Mouse (Mus musculus) midbrain, postnatal 0 days (tissue): ENCODE results near the gene Runx1. TPM values are rescaled to one million over a fixed set of nuclear protein-coding genes. Genes with fewer than 3 reads are reported as not detected.

Experiments used
- ATAC-seq: fragments of 200-750 bp; cut with Nextera tagmentation; 2 replicates; pipeline ENCODE4 v1.8.0; 2017; ENCODE audit warnings: moderate number of reproducible peaks, mild to moderate bottlenecking, moderate TSS enrichment, moderate library complexity; ENCODE audit not compliant: low FRiP score
- DNase-seq: peaks from one replicate; pipeline ENCODE4 v3.0.0-alpha.2; 2015; ENCODE audit warnings: low spot score
- H3K27ac ChIP-seq: fragments of 300-500 bp; sonication (generic); 2 replicates; pipeline ENCODE4 v1.5.1; 2014; ENCODE audit warnings: low read depth, mild to moderate bottlenecking, low read length, mixed read lengths
- H3K27me3 ChIP-seq: fragments of 300-500 bp; sonication (generic); 2 replicates; pipeline ENCODE4 v1.6.1; 2014; ENCODE audit warnings: low read length, control low read depth, mixed read lengths; ENCODE audit not compliant: insufficient read depth
- H3K36me3 ChIP-seq: fragments of 300-500 bp; sonication (generic); 2 replicates; pipeline ENCODE4 v1.6.1; 2014; ENCODE audit warnings: low read length, control low read depth, mixed read lengths; ENCODE audit not compliant: insufficient read depth
- H3K4me1 ChIP-seq: fragments of 300-500 bp; sonication (generic); 2 replicates; pipeline ENCODE4 v1.6.1; 2014; ENCODE audit warnings: mild to moderate bottlenecking, control low read depth, antibody characterized with exemption, low read length, mixed read lengths; ENCODE audit not compliant: insufficient read depth
- H3K4me2 ChIP-seq: fragments of 300-500 bp; sonication (generic); 2 replicates; pipeline ENCODE4 v1.6.1; 2014; ENCODE audit warnings: low read depth, mild to moderate bottlenecking, low read length, mixed read lengths; ENCODE audit not compliant: poor library complexity, severe bottlenecking
- H3K4me3 ChIP-seq: fragments of 300-500 bp; sonication (generic); 2 replicates; pipeline ENCODE4 v1.5.1; 2014; ENCODE audit warnings: low read depth, mild to moderate bottlenecking, low read length, moderate library complexity
- H3K9ac ChIP-seq: fragments of 300-500 bp; sonication (generic); replicated peaks from 2 replicates; pipeline ENCODE4 v1.6.1; 2014; ENCODE audit warnings: mild to moderate bottlenecking, low read length, moderate library complexity, mixed read lengths; ENCODE audit not compliant: poor library complexity, severe bottlenecking
- H3K9me3 ChIP-seq: fragments of 300-500 bp; sonication (generic); 2 replicates; pipeline ENCODE4 v1.6.1; 2016; ENCODE audit warnings: low read length, control low read depth
- CTCF ChIP-seq: IDR thresholded peaks from 2 replicates; pipeline ENCODE4 v1.5.1; 2016; ENCODE audit warnings: antibody characterized with exemption, mild to moderate bottlenecking
- WGBS: fragments of 180-500 bp; shearing (Covaris S2); extraction: QIAGEN DNeasy Blood & Tissue Kit; methylation state at CpG from one replicate; pipeline ENCODE4 v1.1.7; 2014; 5-methylcytosine and 5-hydroxymethylcytosine counted together
- polyA plus RNA-seq: library from polyadenylated mRNA; unstranded; fragments of >200 nt; fragmentation: Nextera tagmentation; extraction: Ambion mirVana; gene quantifications from 2 replicates; pipeline ENCODE4 v1.2.1, GENCODE M21; 2015
- total RNA-seq: library from RNA; depleted of rRNA; stranded (reverse); fragments of >200 nt; gene quantifications from 2 replicates; pipeline ENCODE4 v1.2.3, GENCODE M21; 2014

Runx1 gene
- total and polyA plus RNA-seq, 2 experiments from 2014 or later = 0.64 to 2.0 TPM

DNA sequence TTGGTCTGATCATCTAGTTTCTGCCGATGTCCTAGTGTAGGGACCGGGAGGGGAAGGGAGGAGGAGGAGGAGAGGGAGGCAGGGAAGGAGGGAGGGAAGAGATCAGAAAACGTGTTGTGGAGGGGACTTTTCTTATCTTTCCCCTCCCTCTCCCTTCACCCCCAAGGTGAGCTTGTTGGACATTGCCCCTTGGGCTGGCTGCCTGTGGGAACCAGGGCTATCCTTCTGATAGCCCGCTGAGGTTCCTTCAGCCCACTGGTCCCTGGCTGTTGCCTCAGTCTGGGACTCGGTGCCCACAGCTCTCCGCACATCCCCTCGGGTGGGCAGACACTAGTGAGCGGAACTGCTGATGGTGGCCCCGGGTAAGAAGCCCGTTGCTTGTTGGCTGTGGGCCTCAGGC is 181.6 kb downstream of the Runx1 start:
- ATAC-seq = no peak
- no peak for TF ChIP-seq CTCF
- Histone ChIP-seq H3K27ac (no peak overlapping the region), H3K4me2 (no peak overlapping the region), H3K27me3 (no peaks in the 10 kb centered on the region), H3K36me3 (no peaks in the 10 kb centered on the region), H3K4me1 (no peaks in the 10 kb centered on the region; the same call in 1 of the 2 replicates), H3K9ac (no peak overlapping the region), H3K9me3 (no peaks in the 10 kb centered on the region), H3K4me3 (no peak overlapping the region)
- WGBS = 76% methylated on average over 9 of the region's 10 CpGs
- no peak for DNase-seq

DNA sequence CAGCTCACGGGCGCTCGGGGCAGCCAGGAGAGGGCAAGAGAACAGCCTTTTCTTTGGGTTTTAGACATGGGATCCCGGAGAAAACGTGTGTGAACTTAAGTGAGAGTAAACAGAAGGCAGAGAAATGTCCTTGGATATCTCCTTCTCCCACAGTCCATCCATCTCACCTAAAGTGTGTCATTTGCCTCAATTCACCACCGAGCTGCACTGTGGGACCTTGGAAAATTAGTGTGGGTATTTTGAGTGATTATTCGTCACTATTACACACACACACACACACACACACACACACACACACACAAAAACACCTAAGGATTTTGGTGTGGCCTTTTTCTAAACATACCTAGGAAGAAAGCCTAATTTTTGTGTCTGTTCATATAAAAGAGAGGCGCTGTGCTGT is 183.7 kb downstream of the Runx1 start:
- Histone ChIP-seq H3K27me3 (no peaks in the 10 kb centered on the region), H3K9ac (no peak overlapping the region), H3K4me3 (no peak overlapping the region), H3K4me1 (no peaks in the 10 kb centered on the region; the same call in 1 of the 2 replicates), H3K27ac (no peak overlapping the region), H3K4me2 (no peak overlapping the region), H3K36me3 (no peaks in the 10 kb centered on the region), H3K9me3 (no peaks in the 10 kb centered on the region)
- peak; percentile 35; the same call in 1 of the 2 replicates for TF ChIP-seq CTCF
- 90% methylated on average over 8 of the region's 8 CpGs for WGBS
- DNase-seq = no peak
- no peak for ATAC-seq

DNA sequence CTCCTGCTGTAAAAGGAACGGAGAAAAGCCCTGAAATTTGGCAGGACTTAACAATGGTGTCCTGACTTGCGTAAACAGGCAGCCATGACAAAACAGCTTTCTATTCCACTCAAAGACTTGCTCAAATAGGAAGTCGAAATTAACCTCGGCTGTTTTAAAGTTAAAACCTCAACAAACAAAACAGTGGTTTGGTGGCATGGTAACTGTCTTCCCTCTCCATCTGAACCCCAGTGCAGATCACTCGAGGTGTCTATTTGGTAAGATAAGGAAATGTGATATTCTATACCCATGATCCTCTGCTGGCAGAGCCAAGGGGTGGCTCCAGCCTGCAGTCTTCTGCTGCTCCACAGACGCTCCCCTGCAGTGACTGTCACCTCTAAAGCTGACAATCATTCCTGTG is 184.9 kb downstream of the Runx1 start:
- no peak for TF ChIP-seq CTCF
- ATAC-seq = no peak
- Histone ChIP-seq H3K27ac (no peak overlapping the region), H3K4me2 (no peak overlapping the region), H3K27me3 (no peaks in the 10 kb centered on the region), H3K9ac (no peak overlapping the region), H3K9me3 (no peaks in the 10 kb centered on the region), H3K4me3 (no peak overlapping the region), H3K36me3 (no peaks in the 10 kb centered on the region), H3K4me1 (no peaks in the 10 kb centered on the region; the same call in 1 of the 2 replicates)
- 62% methylated on average over 6 of the region's 6 CpGs for WGBS
- no peak for DNase-seq

DNA sequence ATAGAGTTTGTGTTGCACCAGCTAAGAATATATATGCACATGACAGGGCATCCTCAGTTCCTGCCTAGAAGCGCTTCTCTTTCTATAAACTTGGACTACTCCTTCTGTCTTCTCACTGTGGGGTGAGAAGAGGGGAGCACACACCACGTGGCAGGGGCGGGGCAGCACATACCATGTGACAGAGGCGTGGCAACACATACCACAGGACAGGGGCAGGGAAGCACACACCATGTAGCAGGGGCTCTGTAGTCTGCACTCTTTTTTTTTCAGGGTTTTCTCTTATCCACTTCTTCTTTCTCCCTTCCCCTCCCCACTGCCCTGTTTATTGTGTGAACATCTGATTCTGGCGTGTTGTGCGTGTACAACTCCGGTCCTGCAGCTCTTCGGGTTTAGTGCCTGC is 186.9 kb downstream of the Runx1 start:
- DNase-seq (no peak), ATAC-seq (no peak)
- no peaks in the 10 kb centered on the region for H3K27me3 ChIP-seq
- WGBS = 85% methylated on average over 8 of the region's 8 CpGs
- no peaks in the 10 kb centered on the region for H3K9me3 ChIP-seq
- H3K4me1 ChIP-seq = no peaks in the 10 kb centered on the region
- no peak overlapping the region for H3K4me2 ChIP-seq
- no peak overlapping the region for H3K4me3 ChIP-seq
- no peaks in the 10 kb centered on the region for H3K36me3 ChIP-seq
- no peak for TF ChIP-seq CTCF
- no peak overlapping the region for H3K27ac ChIP-seq
- H3K9ac ChIP-seq = no peak overlapping the region

DNA sequence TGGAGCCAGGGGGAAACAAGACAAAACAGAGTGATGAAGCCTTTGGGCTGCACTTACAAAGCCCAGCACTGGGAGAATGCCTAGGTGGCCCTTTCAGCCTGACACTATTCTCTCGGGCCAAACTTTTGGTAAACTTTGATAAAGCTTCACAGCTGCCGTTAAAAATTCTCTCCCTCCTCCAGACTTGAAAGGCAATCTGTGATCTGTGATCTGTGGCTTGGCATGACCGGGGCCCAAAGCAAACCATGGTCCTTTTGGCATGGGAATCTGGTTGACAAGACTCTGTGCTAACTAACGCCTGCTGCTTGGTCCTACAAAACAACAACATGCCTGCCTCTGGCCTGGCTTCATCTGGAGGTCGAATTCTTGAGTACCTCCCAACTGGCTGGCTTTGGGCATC is 188.9 kb downstream of the Runx1 start:
- Histone ChIP-seq H3K9me3 (no peaks in the 10 kb centered on the region), H3K27ac (no peak overlapping the region), H3K4me1 (no peaks in the 10 kb centered on the region), H3K4me3 (no peak overlapping the region), H3K9ac (no peak overlapping the region), H3K36me3 (no peaks in the 10 kb centered on the region), H3K4me2 (no peak overlapping the region), H3K27me3 (no peaks in the 10 kb centered on the region)
- WGBS = 59% methylated on average over 5 of the region's 5 CpGs
- DNase-seq (no peak), ATAC-seq (no peak)
- no peak for TF ChIP-seq CTCF

DNA sequence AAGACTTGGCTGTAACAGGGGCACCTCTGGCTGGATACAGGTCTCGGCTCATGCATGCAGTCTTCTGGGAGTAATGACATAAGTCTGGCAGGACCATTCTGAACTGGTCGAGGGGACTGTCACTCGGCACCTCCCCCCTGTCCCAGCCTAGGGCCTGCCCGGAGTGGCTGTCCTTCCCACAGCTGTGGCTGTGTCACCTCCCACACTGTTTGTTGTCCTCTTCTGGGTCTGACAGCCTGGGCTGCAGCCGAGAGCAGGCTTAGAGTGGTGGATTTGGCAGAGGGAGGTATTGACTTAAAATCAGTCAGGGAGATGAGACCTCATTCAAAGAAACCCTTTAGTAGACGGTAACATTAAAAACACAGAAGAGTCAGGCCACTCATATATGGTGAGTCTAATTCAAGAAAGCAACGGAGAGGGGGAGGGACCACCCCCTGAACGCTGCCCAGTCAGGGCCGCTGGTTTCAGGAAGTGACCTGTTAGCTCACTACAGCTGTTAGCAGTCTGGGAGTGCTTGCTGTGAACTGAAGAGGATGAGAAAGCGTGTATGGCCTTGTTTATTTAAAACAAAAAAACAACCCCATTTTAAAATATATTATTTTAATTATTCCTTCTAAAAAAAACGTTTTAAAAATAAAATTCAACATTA is 193.7 kb downstream of the Runx1 start:
- no peaks in the 10 kb centered on the region for H3K36me3 ChIP-seq
- no peaks in the 10 kb centered on the region for H3K4me1 ChIP-seq
- no peaks in the 10 kb centered on the region for H3K9me3 ChIP-seq
- H3K4me2 ChIP-seq = no peak overlapping the region
- H3K27ac ChIP-seq = no peak overlapping the region
- TF ChIP-seq CTCF = no peak
- H3K4me3 ChIP-seq = no peak overlapping the region
- ATAC-seq (0 out of 2 replicates have a peak, but pooled peaks have one; percentile 38), DNase-seq (no peak)
- 24% methylated on average over 11 of the region's 11 CpGs for WGBS
- no peak overlapping the region for H3K9ac ChIP-seq
- H3K27me3 ChIP-seq = no peaks in the 10 kb centered on the region
